Mouse (Mus musculus): Measurements from ENCODE around the gene Obp2a. TPM values are rescaled to one million over a fixed set of nuclear protein-coding genes. Genes with fewer than 3 reads are reported as not detected.
A peak's percentile ranks its signal among the peaks of the same experiment; 100 is the strongest.
"Not testable (repeated sequence)": the region's sequence is repeated elsewhere in the genome, so short reads cannot be mapped to it uniquely, and the experiment has no call there.

The Obp2a gene
- total RNA-seq (2014; fragmentation: Nextera tagmentation) = not detected in 2 replicates
- total RNA-seq (2017) = not detected in 2 replicates

GRCm38 (mm10) chr2:25699743-25700142, at the start of gene Obp2a:
Gene Obp2a (plus strand): TSS chr2:25700043.
- not testable (repeated sequence) for ATAC-seq (replicated peaks; ENCODE audit: poor library complexity, severe bottlenecking)

DNA sequence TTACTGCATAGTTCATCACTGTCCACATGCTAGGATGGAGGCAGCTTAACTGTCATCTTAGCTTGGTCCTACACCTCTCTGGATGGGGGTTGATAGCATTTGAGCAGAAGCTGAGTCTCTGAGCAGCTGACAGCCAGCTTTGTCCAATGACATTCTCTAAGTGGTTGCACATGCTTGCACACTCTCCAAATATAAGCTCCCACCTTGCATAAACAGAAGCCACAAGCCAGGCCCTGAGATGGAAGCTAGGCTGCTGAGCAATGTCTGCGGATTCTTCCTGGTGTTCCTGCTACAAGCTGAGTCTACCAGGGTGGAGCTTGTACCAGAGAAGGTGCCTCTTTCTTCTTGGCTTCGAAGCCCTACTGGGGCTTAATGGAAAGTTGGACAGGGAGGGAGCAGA, 46.9 kb upstream of the Obp2a start, which contains the start of gene Lcn8:
TSS of gene Lcn8 (plus strand) at position 219 of the 400 bp plus-strand sequence.
- ATAC-seq (replicated peaks; ENCODE audit: poor library complexity, severe bottlenecking) = no peak

- no peak for ATAC-seq (replicated peaks; ENCODE audit: poor library complexity, severe bottlenecking)
These were observed 45.3 kb upstream of the Obp2a start for GRCm38 (mm10) chr2:25654502-25654901.

DNA sequence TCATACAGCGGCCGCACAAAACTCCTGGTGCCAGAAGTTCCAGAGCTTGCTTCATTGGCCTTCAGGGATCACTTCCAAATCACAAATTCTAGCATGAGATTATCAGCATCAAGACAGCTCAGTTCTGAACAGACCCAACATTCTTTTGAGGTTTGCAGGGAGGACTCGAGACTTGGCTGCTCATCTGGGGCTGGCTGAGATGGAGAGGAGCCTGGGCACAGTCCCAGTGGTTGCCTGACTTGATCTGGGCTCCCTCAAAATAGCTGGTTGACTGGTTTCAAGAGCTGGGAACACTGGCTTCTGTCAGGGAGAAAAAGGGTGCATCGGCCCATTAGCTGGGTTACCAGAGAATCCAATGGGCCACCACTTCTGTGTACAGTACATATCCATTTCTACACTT, 43.2 kb upstream of the Obp2a start:
- ATAC-seq (replicated peaks; ENCODE audit: poor library complexity, severe bottlenecking) = no peak

GRCm38 (mm10) chr2:25657246-25657645, 42.6 kb upstream of the Obp2a start:
- no peak for ATAC-seq (replicated peaks; ENCODE audit: poor library complexity, severe bottlenecking)

DNA sequence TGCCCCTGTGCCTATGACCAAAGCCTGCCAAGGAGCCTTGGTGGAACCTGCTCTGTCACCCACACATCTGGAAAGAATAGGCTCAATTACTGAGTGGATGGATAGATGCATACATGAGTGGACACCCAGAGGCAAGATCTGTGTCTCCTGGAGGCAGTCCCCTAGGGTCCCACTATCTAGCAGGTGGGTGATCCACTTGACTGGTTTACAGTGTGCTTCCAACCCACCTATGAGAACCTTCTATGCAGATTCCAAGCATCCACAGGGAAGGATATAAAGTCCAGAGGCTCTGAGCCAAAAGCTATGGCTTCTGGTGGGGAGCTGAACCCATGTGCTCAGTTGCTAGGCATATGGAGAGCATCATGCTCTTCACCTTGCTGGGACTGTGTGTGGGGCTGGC, 42.2 kb upstream of the Obp2a start, which contains the start of gene Lcn5:
TSS of gene Lcn5 (plus strand) at position 301 of the 400 bp plus-strand sequence.
- no peak for ATAC-seq (replicated peaks; ENCODE audit: poor library complexity, severe bottlenecking)

- ATAC-seq (replicated peaks; ENCODE audit: poor library complexity, severe bottlenecking) = no peak
These were observed 39.6 kb upstream of the Obp2a start for GRCm38 (mm10) chr2:25660279-25660678.

GRCm38 (mm10) chr2:25661245-25661970, 38.4 kb upstream of the Obp2a start:
- no peak for ATAC-seq (replicated peaks; ENCODE audit: poor library complexity, severe bottlenecking)

- ATAC-seq (replicated peaks; ENCODE audit: poor library complexity, severe bottlenecking) = 0 out of 2 replicates have a peak, but pooled peaks have one; percentile 27
These were observed 36.3 kb upstream of the Obp2a start for GRCm38 (mm10) chr2:25663511-25663910.

DNA sequence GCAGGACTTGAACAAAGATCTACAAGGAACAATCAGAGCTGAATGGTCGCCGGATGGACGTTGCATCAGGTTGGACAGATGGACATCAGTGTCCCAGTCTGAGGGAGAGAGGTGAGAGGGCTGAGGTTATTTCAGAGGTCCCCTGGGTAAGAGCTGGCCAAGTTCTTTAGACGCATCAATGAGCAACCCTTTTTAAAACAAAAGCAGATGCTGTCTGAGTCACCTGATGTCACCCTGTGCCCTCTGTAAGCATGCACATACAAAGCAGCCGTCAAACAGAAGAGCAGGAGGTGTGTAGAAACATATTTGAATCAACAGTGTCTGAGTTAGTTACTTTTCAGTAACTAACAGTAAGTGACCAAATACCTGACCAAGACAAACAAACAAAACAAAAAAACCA, 35.7 kb upstream of the Obp2a start:
- ATAC-seq (replicated peaks; ENCODE audit: poor library complexity, severe bottlenecking) = no peak

- ATAC-seq (replicated peaks; ENCODE audit: poor library complexity, severe bottlenecking) = no peak
These were observed 33.3 kb upstream of the Obp2a start for GRCm38 (mm10) chr2:25666516-25666915.

DNA sequence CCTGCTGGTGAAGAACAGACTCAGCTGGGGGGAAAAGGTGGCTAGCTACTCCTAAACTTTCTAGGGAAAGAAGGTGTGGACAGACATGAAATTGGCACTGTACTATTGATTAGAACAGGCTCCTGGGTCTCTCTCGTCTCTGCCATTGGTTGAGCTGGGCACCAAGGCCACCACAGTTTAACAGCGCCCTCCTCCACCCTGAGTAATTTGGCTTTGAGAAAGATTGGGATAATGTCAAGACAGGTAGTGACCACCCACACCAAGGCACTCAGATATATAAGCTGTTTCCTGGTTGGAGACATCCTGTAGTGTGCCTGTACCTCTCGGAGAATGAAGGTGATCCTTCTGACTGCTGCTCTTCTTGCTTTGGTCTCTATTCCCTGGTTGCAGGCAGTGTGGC, 23.4 kb upstream of the Obp2a start, which contains the start of gene Lcn6:
TSS of gene Lcn6 (plus strand) at position 301 of the 400 bp plus-strand sequence.
- ATAC-seq (replicated peaks; ENCODE audit: poor library complexity, severe bottlenecking) = no peak

DNA sequence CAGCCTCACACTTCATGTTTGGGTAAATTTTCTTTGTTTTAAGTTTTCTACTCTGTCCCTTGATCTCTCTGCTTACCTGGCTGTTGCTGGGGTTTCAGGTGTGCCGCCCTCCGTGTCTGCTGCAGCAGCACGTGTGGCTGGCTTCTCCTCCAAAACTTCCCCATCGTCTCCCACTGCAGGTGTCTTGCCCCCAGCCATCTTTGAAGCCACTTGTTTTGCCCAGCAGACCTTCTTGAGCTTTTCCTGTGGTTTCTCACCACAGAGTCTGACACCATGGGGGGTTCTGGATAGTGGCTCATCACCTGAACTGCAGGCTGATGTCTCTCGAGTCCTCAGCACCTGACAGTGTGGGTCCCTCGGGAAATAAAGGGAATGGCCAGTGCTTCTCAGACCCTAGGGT, 20.3 kb upstream of the Obp2a start:
- no peak for ATAC-seq (replicated peaks; ENCODE audit: poor library complexity, severe bottlenecking)

DNA sequence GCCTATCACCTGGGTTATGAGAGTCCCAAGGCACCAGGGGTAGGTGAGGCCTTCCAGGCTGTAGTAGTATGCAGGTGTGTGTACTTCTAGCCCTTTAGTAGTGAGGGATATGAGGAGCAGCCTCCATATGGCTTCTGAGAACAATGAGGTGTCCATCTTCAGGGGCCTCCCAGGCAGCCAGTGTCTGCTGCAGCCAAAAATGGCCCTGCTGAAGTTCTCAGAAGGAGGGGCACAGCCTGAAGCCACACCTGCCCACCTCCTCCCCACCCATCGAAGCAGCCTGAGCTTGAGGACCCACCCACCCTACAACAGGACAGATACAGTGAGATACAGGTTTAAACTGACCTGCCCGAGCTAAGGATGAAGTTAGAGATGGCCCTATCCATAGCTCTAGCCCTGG, 17.4 kb upstream of the Obp2a start, which contains the start of gene Lcn10:
TSS of gene Lcn10 (plus strand) at position 301 of the 400 bp plus-strand sequence.
- no peak for ATAC-seq (replicated peaks; ENCODE audit: poor library complexity, severe bottlenecking)

GRCm38 (mm10) chr2:25686941-25687340, 12.9 kb upstream of the Obp2a start:
- no peak for ATAC-seq (replicated peaks; ENCODE audit: poor library complexity, severe bottlenecking)

DNA sequence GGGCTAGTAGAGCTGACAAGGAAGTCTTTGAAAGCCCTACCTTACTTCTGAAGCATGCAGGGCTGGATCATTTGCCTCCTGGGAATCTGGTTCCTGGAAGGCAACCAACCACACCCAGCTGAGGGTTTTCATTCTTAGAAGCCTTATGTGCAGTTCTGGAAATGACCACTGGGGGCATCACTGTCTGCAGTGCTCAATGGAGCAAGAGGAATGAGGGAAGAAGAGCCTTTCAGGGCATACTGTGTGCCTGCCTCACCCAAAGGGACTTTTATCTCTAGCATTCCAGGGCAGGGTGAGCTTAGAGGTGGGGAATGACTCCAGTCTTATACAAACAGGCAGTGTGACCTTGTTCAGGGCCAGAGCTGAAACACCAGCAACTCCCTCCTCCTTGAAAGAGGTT, 5.2 kb upstream of the Obp2a start:
- peak; percentile 75 for ATAC-seq (replicated peaks; ENCODE audit: poor library complexity, severe bottlenecking)

GRCm38 (mm10) chr2:25696951-25697350, 2.9 kb upstream of the Obp2a start:
- ATAC-seq (replicated peaks; ENCODE audit: poor library complexity, severe bottlenecking) = no peak

GRCm38 (mm10) chr2:25698696-25699095, 1.1 kb upstream of the Obp2a start:
- no peak for ATAC-seq (replicated peaks; ENCODE audit: poor library complexity, severe bottlenecking)

DNA sequence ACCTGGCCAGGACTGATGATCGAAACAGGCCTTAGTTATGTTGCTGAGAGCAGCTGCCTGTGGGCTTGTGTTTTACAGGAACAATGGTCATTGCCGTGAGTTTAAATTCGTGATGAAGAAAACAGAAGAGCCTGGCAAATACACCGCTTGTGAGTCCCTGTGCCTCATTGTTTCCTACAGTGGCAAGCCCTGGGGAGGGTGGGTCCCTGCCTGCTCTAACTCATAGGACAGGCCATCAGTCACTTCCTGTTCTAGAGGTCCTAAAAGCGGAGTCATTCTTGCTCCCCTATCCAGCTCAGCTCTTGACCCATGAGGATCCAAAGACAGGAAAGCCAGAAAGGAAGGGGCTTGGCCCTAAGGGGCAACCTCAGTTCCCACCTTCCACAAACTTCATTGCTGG, 1.2 kb downstream of the Obp2a start:
- ATAC-seq (replicated peaks; ENCODE audit: poor library complexity, severe bottlenecking) = no peak

DNA sequence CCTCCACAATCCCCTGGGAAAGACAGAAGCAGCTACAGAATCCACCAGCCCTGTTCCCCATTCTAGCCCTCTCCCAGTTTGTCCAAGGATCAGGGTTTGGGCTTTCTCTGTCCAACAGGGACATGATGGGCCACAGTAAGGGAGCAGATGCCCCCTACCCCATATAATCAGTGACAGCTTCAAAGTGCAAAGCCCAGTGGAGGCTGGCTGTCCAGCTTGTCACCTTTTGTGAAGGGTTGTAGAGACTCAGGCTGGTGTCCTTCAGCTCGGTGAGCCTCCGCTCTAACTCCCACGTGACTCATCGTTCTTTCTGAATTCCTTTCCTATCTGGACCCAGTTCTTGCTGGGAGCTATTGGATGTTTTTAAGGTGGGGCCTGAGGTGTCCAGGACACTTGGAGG, 3.9 kb downstream of the Obp2a start:
- no peak for ATAC-seq (replicated peaks; ENCODE audit: poor library complexity, severe bottlenecking)

DNA sequence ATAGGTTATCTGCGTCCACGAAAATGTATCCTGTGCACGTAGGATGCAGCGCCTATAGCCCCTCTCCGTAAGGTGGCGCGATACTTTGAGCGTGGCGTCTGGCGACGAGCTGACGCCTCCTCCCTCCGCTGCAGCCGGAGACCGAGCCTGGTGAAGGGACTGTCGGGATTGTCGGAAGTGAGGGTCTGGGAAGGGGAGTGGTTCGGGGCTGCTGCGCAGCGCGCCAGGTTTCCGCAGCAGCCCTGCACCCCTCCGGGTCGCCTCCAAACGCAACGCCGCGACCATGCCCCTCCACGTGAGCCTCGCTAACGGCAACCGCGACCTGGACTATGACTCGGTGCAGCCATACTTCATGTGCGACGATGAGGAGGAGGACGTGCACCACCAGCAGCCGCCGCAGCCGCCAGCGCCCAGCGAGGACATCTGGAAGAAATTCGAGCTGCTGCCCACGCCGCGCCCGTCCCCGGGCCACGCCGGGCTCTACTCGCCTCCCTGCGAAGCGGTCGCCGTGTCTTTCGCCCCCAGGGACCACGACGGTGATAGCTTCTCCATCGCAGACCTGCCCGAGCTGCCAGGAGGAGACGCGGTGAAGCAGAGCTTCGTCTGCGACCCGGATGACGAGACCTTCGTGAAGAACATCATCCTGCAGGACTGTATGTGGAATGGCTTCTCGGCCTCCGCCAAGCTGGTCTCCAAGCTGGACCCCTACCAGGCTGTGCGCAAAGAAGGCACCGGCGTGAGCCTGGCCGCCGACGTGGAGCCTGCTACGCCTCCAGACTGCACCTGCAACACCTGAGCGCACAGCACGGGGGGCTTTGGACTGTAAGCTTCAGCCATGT, 7.0 kb downstream of the Obp2a start, which contains the start of gene Bmyc:
TSS of gene Bmyc (plus strand) at position 97 of the 839 bp plus-strand sequence.
- ATAC-seq (replicated peaks; ENCODE audit: poor library complexity, severe bottlenecking) = peak; percentile 88
